Mouse (Mus musculus) olfactory bulb, adult 2 months (tissue): ENCODE data around the gene Fsd2.
A peak's percentile ranks its signal among the peaks of the same experiment; 100 is the strongest.

Experiments used
- CTCF ChIP-seq: fragments of 200-500 bp; IDR thresholded peaks from 2 replicates; pipeline ENCODE4 v1.5.1; 2012; ENCODE audit warnings: low read depth, mild to moderate bottlenecking, low read length, moderate library complexity; ENCODE audit not compliant: insufficient read depth
- POLR2A ChIP-seq: fragments of 200-500 bp; IDR thresholded peaks from 2 replicates; pipeline ENCODE4 v1.6.1; 2012; ENCODE audit warnings: mild to moderate bottlenecking, low read depth, low read length, moderate library complexity; ENCODE audit not compliant: insufficient read depth

DNA sequence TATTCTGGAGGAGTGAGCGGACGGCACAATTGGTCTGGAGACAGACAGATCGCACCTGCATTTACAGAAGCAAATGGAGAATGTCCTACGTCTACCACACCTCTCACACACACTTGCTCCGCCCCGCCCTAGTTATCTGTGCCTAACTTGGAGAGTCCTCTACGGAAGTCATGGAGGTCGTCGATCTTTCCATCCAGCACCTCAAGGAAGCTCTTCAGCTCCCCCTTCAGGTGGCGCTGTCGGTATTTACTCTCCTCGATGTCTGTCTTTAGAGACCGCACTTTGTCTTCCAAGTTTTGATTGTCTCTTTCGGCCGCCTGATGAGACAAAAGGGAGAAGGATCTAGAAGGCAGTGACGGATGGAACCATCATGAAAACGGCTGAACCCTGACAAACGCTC lies 43.4 kb upstream of the Fsd2 start:
- peak; percentile 44; the same call in 1 of the 2 replicates for TF ChIP-seq CTCF
- TF ChIP-seq POLR2A = no peak
